Mouse (Mus musculus): ENCODE results near the gene Morn2.

Gene Morn2

DNA sequence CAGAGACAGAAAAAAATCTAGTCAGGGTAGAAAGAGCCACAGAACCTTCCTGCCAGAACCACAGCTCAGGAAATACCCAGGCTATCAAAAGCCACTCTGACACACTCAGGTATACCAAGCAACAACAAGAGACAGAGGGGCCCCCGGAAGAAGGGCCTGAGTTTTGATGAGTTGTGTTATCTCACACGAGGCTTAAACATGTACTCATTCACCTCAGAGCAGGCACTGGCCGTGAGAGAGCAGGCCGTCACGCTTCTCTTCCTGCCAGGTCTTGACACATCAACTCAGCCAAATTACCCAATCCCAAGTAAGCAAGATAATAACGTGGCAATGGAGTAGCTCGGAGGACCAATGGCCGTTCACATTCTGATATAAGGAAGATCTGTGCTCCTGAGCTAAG, 33.7 kb downstream of the Morn2 start:
- DNase-seq (ENCODE audit: low spot score in 2 of 2), result no peak

DNA sequence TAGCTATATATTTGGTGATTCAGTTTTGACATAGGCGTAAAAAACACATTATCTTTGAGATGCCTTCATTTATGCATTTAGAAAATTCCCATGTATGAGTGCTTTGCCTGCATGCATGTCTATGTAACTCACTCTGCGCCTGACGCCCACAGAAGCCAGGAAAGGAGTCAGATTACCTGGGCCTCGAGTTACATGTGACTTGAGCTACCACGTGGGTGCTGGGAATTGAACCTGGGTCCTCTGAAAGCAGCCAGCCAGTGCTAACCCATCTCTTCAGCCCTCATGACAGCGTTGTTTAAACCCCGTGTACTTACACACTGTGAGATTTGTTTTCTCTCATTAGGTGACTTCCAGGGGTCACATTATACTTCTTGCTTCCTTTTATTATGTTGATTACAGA, 34.5 kb downstream of the Morn2 start:
- no peak for DNase-seq (ENCODE audit: low spot score in 2 of 2)

DNA sequence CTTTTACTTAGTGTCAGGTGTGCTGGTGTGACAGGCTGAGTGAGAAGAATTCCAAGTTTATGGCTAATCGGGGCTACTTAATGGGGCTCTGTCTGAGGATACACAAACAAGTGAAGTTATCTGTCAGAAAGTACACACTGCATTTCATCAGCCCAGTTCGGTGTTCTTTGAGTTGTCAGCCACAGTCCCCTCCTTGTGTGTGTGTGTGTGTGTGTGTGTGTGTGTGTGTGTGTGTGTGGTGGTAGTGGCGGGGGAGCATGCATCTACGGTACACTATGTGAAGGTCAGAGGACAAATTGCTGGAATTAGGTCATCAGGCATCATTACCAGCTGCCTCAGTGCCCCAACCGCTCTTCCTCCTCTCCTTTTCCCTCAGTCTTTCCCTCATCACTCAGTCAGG, 35.5 kb downstream of the Morn2 start:
- DNase-seq (ENCODE audit: low spot score in 2 of 2), result no peak

DNA sequence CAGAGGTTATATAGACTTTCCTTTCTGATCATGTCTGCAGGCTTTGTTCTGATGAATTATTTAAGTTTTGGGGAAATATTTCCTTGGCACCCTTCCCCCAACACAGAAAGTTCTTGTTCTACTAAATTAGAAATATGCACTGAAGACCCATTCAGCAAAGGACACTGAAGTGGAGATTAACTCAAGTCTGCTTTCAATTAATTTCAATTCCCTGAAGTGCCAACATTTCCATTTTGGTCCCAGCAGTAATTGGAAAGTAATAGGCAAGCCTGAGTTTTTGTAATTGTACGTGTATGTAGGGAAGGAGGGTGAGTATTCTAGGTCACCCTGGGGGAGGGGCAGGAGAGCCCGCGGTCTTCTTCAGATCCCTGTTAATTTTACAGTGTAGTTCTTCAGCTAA, 36.4 kb downstream of the Morn2 start:
- no peak for DNase-seq (ENCODE audit: low spot score in 2 of 2)

DNA sequence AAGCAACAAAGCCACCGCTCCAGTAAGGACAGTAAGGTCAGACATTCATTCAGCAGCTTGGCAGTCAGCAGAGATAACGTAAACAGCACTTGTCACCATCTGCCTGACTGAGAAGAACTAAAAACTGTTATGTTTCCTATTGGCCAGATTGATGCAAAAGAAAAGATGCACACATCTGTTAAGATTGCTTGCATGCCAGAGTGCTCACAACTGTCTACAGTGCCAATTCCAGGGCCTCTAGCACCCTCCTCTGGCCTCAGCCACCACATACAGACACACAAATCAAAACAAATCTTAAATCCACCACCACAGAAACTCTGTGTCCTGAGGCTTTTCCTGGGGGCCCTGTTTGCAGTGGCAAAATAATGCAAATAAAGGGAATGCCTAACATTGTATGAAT, 42.4 kb downstream of the Morn2 start:
- DNase-seq (ENCODE audit: low spot score in 2 of 2), result peak in 1 of 2 experiments; percentile 19

DNA sequence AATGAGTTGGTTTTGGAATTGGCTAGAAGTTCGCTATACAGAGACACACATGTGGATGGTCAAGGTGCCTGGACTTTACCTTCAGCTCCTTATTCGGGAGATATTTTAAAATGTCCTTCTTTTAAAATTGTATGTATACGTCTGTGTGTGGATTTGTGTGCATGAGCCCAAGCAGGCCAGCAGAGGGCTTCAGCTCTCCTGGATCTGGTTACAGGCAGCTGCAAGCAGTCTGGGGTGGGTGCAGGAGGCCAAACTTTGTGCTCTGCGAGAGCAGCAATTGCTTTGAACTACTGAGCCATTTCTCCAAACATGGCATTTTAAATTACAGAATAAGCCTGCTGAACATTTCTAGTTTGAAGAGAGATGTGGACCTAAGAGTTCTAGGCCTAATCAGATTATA, 55.3 kb downstream of the Morn2 start:
- no peak for DNase-seq (ENCODE audit: low spot score in 2 of 2)

DNA sequence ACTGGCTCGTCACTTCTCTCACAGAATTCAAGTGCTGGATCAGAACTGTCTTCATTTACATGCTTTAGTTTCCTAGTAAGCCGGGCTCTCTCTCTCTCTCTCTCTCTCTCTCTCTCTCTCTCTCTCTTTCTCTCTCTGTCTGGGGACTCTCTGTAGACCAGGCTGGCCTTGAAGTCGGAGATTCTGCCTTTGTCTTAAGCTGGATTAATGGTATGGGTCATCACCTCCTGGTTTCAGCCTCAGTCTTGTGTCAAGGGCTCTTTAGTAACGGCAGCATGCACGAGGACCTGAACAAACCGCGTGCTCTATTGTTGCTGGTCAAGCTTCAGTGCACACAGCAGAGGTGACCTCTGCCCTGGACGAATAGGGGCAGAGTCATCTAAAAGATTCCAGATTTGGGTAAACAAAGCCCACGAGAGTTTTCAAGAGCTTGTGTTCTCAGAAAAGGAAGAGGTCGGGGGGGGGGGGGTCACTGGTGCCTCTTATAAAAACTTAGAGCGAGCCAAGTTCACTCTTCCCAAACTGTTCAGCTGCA, 56.7 kb downstream of the Morn2 start:
- no peak for DNase-seq (ENCODE audit: low spot score in 2 of 2)

All from spleen, postnatal 10 days (tissue).